Mouse (Mus musculus) heart, postnatal 0 days (tissue): ENCODE results near the gene Mpp6.

Experiments used
- CTCF ChIP-seq: IDR thresholded peaks from 2 replicates; pipeline ENCODE4 v1.5.1; 2016; ENCODE audit warnings: antibody characterized with exemption, control low read depth, low read depth
- EP300 ChIP-seq: IDR thresholded peaks from 2 replicates; pipeline ENCODE4 v1.6.1; 2016; ENCODE audit warnings: antibody characterized with exemption, low read depth

DNA sequence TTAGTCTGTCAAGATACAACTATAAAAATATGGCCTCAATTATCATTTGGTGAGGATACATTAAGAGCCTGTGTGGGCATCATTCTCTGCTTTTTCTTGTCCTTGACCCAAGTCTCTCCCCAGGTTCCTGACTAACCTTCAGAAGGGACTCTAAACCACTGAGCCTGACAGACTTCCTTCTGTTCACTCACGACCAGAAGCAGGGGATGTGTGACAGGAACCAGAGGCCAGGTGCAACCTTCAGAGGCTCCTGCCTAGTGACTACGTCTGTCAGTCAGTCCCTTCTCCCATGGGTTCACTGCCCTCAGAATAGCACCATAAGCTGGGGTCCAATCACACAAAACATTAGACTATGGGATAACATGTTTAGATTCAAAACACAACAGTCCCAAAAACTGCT is 137.3 kb downstream of the Mpp6 start:
- TF ChIP-seq CTCF = no peak
- TF ChIP-seq EP300 = no peak
